Mouse (Mus musculus) brain, embryonic 14.5 days (tissue): ENCODE measurements around the gene Slc38a1.

Source experiments
- CTCF ChIP-seq: fragments of 200-500 bp; IDR thresholded peaks from 2 replicates; pipeline ENCODE4 v1.5.1; 2012; ENCODE audit warnings: inconsistent platforms, mild to moderate bottlenecking, moderate library complexity, borderline replicate concordance; ENCODE audit not compliant: insufficient read depth, insufficient read length; ENCODE audit errors: extremely low read depth
- POLR2A ChIP-seq: fragments of 200-500 bp; IDR thresholded peaks from 2 replicates; pipeline ENCODE4 v1.6.1; 2012; ENCODE audit warnings: mild to moderate bottlenecking, inconsistent platforms, borderline replicate concordance; ENCODE audit not compliant: poor library complexity, insufficient read depth, insufficient read length, severe bottlenecking; ENCODE audit errors: extremely low read depth

DNA sequence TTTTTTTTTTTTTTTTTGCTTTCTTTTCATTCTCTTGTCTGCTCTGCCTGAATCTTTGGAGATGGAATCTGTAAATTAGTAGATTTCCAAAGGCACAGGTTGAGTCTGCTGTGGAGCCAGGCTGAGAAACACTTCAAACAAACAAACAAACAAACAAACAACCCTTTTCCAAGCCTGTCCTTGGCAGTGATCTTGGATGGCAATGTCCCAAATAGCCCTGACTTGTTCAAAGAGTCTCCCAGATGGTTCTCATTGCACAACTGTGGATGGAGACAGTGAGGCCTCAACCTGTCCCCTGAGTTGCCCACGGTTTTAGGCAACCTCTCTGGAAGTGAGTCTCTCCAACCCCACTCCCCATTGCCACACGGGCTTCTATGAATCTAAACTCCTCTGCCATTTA lies 4.1 kb downstream of the Slc38a1 start:
- TF ChIP-seq POLR2A (no peak), CTCF (no peak)
